Mouse (Mus musculus): Measurements from ENCODE around the gene Dnaaf5.

The Dnaaf5 gene

GRCm38 (mm10) chr5:139228318-139228717 lies 78.3 kb downstream of the Dnaaf5 start:
- no peak for DNase-seq (ENCODE audit: low spot score in 2 of 2)

- no peak for DNase-seq (ENCODE audit: low spot score in 2 of 2)
These were observed 79.7 kb downstream of the Dnaaf5 start for GRCm38 (mm10) chr5:139229716-139230115.

- DNase-seq (ENCODE audit: low spot score in 2 of 2), result no peak
These were observed 82.1 kb downstream of the Dnaaf5 start for GRCm38 (mm10) chr5:139232083-139232482.

GRCm38 (mm10) chr5:139234423-139234822 lies 84.4 kb downstream of the Dnaaf5 start:
- DNase-seq (ENCODE audit: low spot score in 2 of 2), result no peak
